Mouse (Mus musculus): ENCODE measurements around the gene Iqch.

GRCm38 (mm10) chr9:63421096-63421736 lies 181.1 kb downstream of the Iqch start:
- no peak for TF ChIP-seq CTCF (IDR thresholded peaks at IDR 0.05; ENCODE audit: borderline replicate concordance, insufficient read depth, low read depth, low read length)
- TF ChIP-seq POLR2A (IDR thresholded peaks at IDR 0.05; ENCODE audit: borderline replicate concordance, insufficient read depth, low read length) = no peak
